Mouse (Mus musculus): Measurements from ENCODE around the gene Gm10447. TPM values are rescaled to one million over a fixed set of nuclear protein-coding genes. Genes with fewer than 3 reads are reported as not detected.

Gm10447 gene
- 0.56 and 0.69 TPM in 2 replicates for polyA plus RNA-seq (2012; rRNA removed; ENCODE audit: low replicate concordance)

GRCm38 (mm10) chr11:53456474-53457371 lies at the start of gene Gm10447, which contains the start of gene Shroom1:
Gm10447 (minus strand) TSS chr11:53457110.
Shroom1 (plus strand) TSS chr11:53457205.

GRCm38 (mm10) chr11:53479783-53480301 lies 22.9 kb upstream of the Gm10447 start, which contains the start of the genes Gm9945 and Sowaha:
Gm9945 (plus strand) TSS chr11:53480166.
Sowaha (minus strand) TSS chr11:53480274.

GRCm38 (mm10) chr11:53469968-53470695 lies 13.2 kb upstream of the Gm10447 start, which contains the start of gene Gm9837:
Gm9837 (minus strand) TSS chr11:53470479.

GRCm38 (mm10) chr11:53430670-53431346 lies 26.1 kb downstream of the Gm10447 start, which contains the start of the genes Uqcrq and Gdf9:
Uqcrq (minus strand) TSS chr11:53430831.
Gdf9 (plus strand) TSS chr11:53431023.

GRCm38 (mm10) chr11:53423036-53423435 lies 33.9 kb downstream of the Gm10447 start, which contains the start of gene Leap2:
Leap2 (minus strand) TSS chr11:53423170.

Other genes starting within 250 kb of the Gm10447 start
- 19.7 and 35.9 TPM in 2 replicates for gene Hspa4, start 156.7 kb downstream of the Gm10447 start, polyA plus RNA-seq (2012; rRNA removed; ENCODE audit: low replicate concordance)
- gene Zcchc10, start 132.4 kb downstream of the Gm10447 start, polyA plus RNA-seq (2012; rRNA removed; ENCODE audit: low replicate concordance): 5.2 and 9.7 TPM in 2 replicates
- 12.0 and 34.4 TPM in 2 replicates for gene Aff4, start 106.3 kb downstream of the Gm10447 start, polyA plus RNA-seq (2012; rRNA removed; ENCODE audit: low replicate concordance)
- 0.44 TPM in 1 of 2 replicates, not detected in the other for gene Leap2, start 33.9 kb downstream of the Gm10447 start, polyA plus RNA-seq (2012; rRNA removed; ENCODE audit: low replicate concordance)
- gene Uqcrq, start 26.3 kb downstream of the Gm10447 start, polyA plus RNA-seq (2012; rRNA removed; ENCODE audit: low replicate concordance): 812 and 888 TPM in 2 replicates
- gene Gdf9, start 26.1 kb downstream of the Gm10447 start, polyA plus RNA-seq (2012; rRNA removed; ENCODE audit: low replicate concordance): 1.2 and 1.8 TPM in 2 replicates
- 5.9 and 8.6 TPM in 2 replicates for gene Shroom1, start 95 bp upstream of the Gm10447 start, polyA plus RNA-seq (2012; rRNA removed; ENCODE audit: low replicate concordance)
- gene Gm9837, start 13.4 kb upstream of the Gm10447 start, polyA plus RNA-seq (2012; rRNA removed; ENCODE audit: low replicate concordance): not detected in 2 replicates
- not detected in 2 replicates for gene Gm9945, start 23.1 kb upstream of the Gm10447 start, polyA plus RNA-seq (2012; rRNA removed; ENCODE audit: low replicate concordance)
- 0.06 and 0.10 TPM in 2 replicates for gene Sowaha, start 23.2 kb upstream of the Gm10447 start, polyA plus RNA-seq (2012; rRNA removed; ENCODE audit: low replicate concordance)
- gene Sept8, start 62.1 kb upstream of the Gm10447 start, polyA plus RNA-seq (2012; rRNA removed; ENCODE audit: low replicate concordance): 31.3 and 35.0 TPM in 2 replicates
- 3.7 and 10.5 TPM in 2 replicates for gene Kif3a, start 110.3 kb upstream of the Gm10447 start, polyA plus RNA-seq (2012; rRNA removed; ENCODE audit: low replicate concordance)
- gene Il4, start 161.6 kb upstream of the Gm10447 start, polyA plus RNA-seq (2012; rRNA removed; ENCODE audit: low replicate concordance): 0.63 TPM in 1 of 2 replicates, not detected in the other
- gene Il13, start 177.6 kb upstream of the Gm10447 start, polyA plus RNA-seq (2012; rRNA removed; ENCODE audit: low replicate concordance): 0.16 and 0.18 TPM in 2 replicates